Mouse (Mus musculus): ENCODE measurements around the gene Hist1h4h. TPM values are rescaled to one million over a fixed set of nuclear protein-coding genes. Genes with fewer than 3 reads are reported as not detected.
"Not testable (repeated sequence)": the region's sequence is repeated elsewhere in the genome, so short reads cannot be mapped to it uniquely, and the experiment has no call there.

The Hist1h4h gene
- total RNA-seq, 1 experiment from 2014 or later: 1,499 TPM

DNA sequence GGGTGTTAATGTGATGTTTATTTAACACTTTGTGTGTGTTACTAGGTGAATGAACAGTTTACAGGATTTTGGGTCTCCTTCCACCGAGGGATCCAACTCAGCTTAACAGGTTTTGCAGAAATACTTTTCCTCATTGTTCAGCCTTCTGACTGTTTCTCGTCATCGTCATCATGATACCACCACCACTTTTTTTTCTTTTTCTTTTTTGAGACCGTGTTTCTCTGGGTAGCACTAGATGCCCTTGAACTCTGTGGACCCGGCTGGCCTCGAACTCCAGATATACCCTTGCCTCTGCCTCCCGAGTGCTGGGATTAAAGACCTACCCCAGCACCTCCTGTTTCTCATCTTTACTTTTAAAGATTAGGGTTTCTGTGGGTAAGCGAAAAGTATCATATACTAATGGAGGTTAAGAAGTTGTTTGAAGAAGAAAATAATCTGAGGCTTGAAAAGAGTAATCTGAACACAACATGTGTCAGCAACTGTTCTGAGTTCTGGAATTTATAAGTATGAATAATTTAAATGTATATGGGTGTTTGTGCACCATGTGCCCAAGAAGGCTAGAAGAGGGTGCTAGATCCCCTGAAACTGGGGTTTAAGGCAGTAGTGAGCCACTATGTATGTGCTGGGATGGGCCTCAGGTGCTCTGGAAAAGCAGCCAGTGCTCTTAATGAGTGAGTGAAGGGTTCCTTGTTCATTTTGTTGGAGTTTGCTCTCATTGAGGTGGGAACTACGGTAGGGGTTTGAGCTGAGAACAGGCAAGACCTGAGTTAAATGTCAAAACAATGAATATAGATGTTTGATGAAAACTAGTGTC is 1.6 kb downstream of the Hist1h4h start:
- ATAC-seq (replicated peaks; ENCODE audit: low read depth, poor library complexity, severe bottlenecking): no peak

DNA sequence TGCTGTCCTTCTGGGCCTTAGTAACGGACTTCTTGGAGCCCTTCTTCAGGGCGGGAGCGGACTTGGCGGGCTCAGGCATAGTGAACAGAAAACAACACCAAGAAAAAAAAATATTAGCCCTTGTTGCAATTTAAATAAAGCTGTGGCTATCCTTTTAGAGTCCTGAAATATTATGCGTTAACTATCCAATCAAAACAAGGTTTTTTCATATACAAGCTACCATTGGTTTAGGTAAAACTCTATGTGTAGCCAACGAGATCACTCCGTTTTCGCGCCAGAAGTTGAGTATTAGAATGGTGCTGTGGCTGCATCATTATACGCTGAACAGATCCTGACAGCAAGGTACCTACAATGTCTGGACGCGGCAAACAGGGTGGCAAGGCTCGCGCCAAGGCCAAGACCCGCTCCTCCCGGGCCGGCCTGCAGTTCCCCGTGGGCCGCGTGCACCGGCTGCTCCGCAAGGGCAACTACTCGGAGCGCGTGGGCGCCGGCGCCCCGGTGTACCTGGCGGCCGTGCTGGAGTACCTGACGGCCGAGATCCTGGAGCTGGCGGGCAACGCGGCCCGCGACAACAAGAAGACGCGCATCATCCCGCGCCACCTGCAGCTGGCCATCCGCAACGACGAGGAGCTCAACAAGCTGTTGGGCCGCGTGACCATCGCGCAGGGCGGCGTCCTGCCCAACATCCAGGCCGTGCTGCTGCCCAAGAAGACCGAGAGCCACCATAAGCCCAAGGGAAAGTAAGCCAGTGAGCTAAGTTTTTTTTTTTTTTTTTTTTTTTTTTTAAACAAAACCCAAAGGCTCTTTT is 2.9 kb downstream of the Hist1h4h start, which contains the start of gene Hist1h2af:
TSS of gene Hist1h2af (plus strand) at position 347 of the 808 bp plus-strand sequence.
- peak; percentile 42 for ATAC-seq (replicated peaks; ENCODE audit: low read depth, poor library complexity, severe bottlenecking)

DNA sequence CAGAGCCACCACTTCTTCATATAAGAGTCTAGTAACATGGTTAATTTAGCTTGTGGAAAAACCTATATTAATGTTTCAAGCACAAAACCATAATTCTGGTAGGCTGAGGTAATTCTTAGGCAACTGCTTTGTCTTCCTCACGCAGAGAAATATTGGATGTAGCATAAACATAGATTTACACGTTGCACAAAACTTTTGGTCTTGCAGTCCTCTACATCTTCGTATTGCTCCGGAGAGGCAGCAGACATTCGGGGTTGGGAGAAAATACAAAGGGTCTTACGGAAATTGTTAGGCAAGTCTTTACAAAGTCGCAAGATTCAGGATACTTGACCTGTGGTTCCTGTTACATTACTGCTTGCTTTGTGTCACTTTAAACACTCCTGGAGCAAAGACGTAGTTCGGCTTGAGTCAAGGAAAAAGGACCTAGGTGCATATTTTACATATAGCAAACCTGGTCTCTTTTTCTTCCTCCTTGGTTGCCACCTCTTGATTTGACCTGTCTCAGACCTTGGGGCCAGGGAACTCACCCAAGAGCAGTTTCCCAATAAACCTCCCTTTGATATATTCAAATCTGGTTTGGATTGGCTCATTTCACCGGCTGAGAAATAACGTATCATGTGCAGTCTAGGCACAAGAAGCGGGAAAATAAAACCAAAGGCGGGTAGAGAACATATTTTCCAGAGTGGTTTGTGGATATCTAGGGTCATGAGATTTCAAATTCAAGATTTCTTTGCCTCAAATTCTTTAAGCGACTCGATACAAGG is 3.7 kb downstream of the Hist1h4h start:
- ATAC-seq (replicated peaks; ENCODE audit: low read depth, poor library complexity, severe bottlenecking): 0 out of 2 replicates have a peak, but pooled peaks have one; percentile 2

DNA sequence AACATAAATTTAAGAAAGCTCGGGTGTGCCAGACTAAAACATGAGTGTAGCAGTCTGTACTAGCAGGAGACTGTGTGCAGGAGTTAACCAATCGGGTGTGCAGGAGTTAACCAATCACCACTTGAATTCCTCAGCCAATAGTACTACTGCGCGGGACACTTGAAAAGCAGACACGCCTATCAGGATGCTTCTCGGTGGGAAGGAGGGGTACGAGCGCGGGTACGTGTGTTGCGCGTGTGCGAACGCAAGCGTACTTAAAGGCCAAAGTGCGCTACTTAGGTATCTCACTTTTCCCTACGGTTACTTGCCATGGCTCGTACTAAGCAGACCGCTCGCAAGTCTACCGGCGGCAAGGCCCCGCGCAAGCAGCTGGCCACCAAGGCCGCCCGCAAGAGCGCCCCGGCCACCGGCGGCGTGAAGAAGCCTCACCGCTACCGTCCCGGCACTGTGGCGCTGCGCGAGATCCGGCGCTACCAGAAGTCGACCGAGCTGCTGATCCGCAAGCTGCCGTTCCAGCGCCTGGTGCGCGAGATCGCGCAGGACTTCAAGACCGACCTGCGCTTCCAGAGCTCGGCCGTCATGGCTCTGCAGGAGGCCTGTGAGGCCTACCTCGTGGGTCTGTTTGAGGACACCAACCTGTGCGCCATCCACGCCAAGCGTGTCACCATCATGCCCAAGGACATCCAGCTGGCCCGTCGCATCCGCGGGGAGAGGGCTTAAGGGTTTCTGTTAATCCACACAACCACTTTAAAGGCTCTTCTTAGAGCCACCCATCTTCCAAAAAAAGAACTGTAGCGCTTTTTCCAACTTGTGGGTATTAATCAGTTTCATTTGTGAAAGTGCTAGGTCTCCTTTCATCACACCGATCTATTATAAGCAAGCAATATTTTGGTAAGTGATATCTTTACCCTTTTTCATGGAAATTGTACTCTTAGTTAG is 4.6 kb downstream of the Hist1h4h start, which contains the start of gene Hist1h3g:
TSS of gene Hist1h3g (plus strand) at position 286 of the 939 bp plus-strand sequence.
- peak; percentile 65 for ATAC-seq (replicated peaks; ENCODE audit: low read depth, poor library complexity, severe bottlenecking)

DNA sequence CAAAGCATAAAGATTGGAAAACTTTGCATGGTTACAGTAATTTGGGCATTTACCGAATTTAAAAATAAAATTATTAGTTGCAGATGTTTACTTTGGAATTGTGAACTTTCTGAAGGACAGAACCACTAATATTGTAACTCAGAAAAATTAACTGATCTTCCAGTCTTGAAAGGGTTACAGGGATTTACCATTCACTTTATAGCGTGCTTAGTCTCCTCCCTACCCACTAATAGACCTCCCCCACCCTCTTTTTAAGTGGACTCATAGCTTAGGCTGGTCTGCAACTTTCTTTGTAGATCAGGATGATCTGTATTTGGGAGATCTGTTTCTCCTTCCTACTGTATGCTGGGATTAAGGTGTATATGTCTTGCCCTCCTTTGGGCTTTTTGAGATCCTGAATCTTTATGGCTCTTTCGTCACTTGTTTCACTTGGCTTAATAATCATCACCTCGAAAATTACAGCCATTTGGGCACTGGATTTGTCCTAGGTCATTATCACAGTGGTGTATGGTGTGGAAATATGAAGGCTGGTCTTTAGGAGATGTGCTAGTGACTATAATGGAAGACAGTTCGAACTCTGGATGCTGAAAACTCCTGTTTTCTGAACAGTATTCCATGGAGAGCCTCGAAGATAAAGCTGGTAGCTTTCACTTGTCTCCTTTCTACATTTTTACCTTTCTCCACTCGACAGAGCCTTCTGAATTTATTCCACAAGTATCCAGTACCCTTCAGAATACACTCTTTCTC is 5.4 kb downstream of the Hist1h4h start:
- ATAC-seq (replicated peaks; ENCODE audit: low read depth, poor library complexity, severe bottlenecking): no peak

DNA sequence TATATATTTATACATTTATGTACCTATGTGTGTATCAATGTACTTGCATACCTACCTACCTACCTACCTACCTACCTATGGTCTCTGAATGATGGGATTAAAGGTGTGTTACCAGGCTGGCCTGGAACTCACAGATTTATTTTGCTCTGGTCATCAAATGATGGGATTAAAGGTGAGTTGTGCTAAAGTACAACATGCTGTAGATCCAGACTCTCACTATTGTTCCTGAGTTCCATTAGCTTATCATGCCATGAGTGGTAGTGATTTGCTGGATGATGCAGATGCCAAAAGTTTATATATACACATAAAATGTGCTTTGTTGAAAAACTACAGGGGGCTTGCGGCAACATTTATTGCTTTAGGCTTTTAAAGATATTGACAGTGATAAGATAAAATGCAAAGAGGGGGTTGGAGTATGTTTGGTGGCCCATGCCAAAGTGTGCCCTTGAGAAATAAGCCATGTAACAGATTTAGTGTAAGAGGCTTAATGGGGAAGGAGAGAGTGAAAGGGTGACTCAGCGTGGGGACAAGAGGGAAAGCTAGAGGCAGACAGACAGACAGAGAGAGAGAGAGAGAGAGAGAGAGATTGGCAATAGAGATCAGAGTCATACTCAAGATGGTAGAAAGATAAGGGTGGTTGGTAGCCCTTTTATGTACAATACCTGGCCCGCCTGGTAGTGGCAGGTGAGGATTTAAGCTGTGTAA is 6.3 kb downstream of the Hist1h4h start:
- ATAC-seq (replicated peaks; ENCODE audit: low read depth, poor library complexity, severe bottlenecking): no peak

DNA sequence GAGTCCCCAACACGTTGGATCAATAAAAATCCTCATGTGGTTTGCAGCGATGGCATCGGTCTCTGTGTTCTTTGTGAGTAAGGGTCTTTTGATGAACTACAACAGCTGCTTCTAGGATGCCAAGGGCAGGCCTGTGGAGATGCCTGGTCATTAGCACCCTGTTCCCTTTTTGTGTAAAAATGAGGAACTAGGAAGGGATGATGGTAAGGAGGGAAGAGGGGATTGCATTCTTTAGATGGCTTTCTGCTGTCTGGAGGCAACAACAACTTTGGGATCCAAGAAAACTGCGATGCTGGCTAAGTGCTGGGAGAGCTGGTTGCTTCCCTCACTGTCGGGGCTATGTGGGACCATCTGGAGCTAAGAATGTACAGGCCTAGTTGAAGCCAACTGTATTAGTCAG is 7.4 kb downstream of the Hist1h4h start:
- no peak for ATAC-seq (replicated peaks; ENCODE audit: low read depth, poor library complexity, severe bottlenecking)

DNA sequence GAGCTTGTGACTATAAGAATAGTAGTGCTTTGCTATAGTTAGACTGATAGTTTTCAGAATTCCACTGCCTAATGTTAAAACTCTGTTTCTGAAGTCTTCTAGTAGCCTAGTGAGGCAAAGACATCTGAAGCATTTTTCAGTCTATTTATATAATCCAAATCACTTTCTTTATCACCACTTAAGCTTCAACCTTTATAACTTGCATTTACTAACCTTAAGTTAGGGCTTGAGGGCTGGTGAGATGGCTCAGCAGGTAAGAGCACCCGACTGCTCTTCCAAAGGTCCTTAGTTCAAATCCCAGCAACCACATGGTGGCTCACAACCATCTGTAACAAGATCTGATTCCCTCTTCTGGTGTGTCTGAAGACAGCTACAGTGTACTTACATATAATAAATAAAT is 9.0 kb downstream of the Hist1h4h start:
- not testable (repeated sequence) for ATAC-seq (replicated peaks; ENCODE audit: low read depth, poor library complexity, severe bottlenecking)

DNA sequence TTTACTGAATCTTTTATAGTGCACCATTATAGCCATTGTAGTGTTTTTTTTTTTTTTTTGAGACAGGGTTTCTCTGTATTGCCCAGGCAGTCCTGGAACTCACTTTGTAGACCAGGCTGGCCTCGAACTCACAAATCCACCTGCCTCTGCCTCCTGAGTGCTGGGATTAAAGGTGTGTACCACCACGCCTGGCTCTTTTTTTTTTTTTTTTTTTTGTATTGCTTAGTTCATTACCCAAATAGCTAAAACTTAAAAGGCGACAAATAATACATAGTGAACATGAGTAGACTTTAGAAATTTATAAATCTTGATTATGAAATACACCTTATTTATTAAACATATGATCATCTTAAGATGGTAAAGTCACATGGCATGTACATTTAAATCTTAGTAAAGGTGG is 10.6 kb downstream of the Hist1h4h start:
- no peak for ATAC-seq (replicated peaks; ENCODE audit: low read depth, poor library complexity, severe bottlenecking)

GRCm38 (mm10) chr13:23542225-23542980 is 11.6 kb downstream of the Hist1h4h start:
- ATAC-seq (replicated peaks; ENCODE audit: low read depth, poor library complexity, severe bottlenecking): not testable (repeated sequence)

GRCm38 (mm10) chr13:23542999-23543607 is 12.3 kb downstream of the Hist1h4h start, which contains the start of gene Hist1h2bh:
Gene Hist1h2bh, minus strand, starts transcription at chr13:23543392.
- ATAC-seq (replicated peaks; ENCODE audit: low read depth, poor library complexity, severe bottlenecking): peak; percentile 84

DNA sequence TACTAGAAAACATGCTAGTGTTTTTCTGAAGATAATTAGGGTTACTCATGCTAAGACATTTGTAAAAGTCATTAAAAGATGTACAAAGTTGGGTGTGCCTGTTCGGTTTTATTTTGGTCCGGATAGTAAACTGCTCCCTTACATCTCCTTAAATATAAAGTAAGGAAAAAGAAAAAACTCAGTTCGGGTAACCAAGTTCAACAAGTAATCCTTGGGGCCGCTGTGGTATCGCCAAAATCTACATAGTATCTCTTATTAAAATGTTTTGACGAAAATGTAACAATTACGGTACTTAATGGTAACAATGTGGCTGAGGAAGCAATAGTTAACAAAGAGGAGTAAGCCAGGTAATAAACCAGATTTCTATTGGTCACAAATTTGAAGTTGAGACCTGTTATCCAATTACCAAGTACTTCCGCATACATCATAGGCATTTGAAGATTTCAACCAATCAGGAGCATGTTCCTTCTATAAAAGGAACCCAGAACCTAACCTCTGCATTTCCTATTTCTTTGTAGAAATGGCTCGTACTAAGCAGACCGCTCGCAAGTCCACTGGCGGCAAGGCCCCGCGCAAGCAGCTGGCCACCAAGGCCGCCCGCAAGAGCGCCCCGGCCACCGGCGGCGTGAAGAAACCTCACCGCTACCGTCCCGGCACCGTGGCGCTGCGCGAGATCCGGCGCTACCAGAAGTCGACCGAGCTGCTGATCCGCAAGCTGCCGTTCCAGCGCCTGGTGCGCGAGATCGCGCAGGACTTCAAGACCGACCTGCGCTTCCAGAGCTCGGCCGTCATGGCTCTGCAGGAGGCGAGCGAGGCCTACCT is 13.3 kb downstream of the Hist1h4h start, which contains the start of gene Hist1h3f:
TSS of gene Hist1h3f (plus strand) at position 88 of the 822 bp plus-strand sequence.
- ATAC-seq (replicated peaks; ENCODE audit: low read depth, poor library complexity, severe bottlenecking): peak; percentile 81

DNA sequence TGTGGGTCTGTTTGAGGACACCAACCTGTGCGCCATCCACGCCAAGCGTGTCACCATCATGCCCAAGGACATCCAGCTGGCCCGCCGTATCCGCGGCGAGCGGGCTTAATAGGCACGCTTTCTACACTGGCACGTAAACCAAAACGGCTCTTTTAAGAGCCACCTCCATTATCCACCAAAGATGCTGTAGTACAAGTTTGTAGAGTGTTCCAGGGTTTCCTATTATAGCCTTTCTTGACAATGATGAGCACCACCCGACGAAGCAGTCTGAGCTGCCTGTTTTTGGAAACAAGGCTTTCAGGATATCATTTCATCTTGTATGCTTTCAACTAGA is 13.9 kb downstream of the Hist1h4h start:
- peak; percentile 33 for ATAC-seq (replicated peaks; ENCODE audit: low read depth, poor library complexity, severe bottlenecking)

GRCm38 (mm10) chr13:23546694-23547093 is 15.8 kb downstream of the Hist1h4h start:
- ATAC-seq (replicated peaks; ENCODE audit: low read depth, poor library complexity, severe bottlenecking): no peak

GRCm38 (mm10) chr13:23550761-23551145 is 19.9 kb downstream of the Hist1h4h start:
- ATAC-seq (replicated peaks; ENCODE audit: low read depth, poor library complexity, severe bottlenecking): no peak
